Mouse (Mus musculus) embryo, embryonic 10 days (tissue): ENCODE measurements at regions not wholly inside any gene's neighbourhood (a gene's known extent, or its start where the extent isn't known, plus 50 kb on each side); places are given as distances from the start of the nearest gene placed in this dataset.
A peak's percentile ranks its signal among the peaks of the same experiment; 100 is the strongest.
"Not testable (repeated sequence)": the region's sequence is repeated elsewhere in the genome, so short reads cannot be mapped to it uniquely, and the experiment has no call there.

Experiments
- DNase-seq: peaks from one replicate; pipeline ENCODE4 v3.0.0-alpha.2; 2015; ENCODE audit warnings: low spot score

DNA sequence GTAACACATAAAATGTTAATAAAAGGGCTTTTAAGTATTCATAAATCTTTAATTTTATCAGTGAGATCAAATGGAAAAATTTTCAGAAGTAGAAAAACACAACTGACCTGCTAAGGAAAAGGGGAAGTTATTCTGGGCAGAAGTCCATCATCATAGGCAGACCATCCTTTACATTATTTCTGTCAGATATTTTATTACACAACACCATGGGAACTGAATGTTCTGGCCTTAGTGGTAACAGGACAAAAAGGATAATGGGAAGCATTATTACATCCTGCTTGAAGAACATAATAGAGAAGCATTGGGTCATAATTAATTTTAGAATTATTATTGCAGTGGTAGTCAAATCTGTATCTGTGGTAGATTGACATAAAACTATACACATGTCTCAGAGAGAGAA is 603.5 kb upstream of the Gje1 start:
- no peak for DNase-seq

DNA sequence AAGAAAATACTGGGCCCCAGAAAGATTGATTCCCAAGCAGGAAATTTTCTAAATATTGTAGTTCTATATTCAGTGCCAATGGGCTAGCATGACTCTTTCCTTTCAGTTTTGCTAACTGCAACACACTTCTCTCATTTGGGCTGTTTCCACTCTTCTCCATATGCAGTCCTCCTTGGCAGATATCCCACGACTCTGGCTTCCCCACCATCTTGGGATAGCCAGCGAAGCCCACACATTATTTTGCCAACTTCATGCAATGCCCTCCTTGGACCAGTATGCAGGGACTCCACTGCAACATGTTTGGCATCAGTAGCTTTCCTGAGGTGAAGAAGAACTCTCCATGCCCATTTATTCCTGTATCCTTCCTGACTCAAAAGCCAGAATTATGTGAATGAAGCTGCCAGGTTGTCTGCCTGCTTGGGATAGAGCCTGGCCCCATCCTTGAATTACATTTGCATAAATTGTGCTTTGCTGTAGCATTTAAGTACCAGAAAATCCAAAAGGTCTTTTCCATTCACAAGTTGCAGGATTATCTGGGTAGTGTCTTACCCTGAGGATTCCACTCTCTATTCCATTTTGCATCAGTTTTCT is 599.1 kb upstream of the Gje1 start:
- no peak for DNase-seq

DNA sequence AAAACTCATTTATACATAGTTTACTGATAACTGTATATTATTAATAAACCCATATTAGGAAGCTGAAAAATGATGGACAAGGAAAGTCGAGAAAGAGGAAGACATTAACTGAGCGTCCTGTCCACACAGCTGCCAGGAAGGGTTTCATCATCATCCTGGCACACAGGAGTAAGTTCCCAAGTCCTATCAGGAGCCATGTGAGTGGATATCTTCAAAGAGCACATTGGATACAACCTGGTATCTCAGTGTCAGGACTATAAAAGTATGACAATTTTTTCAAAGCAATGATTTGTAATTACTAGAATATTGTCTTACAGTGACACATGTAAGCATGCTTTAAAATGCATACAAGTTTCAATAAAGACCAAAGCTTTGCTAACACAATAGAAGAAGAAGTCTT is 592.6 kb upstream of the Gje1 start:
- DNase-seq, result no peak

DNA sequence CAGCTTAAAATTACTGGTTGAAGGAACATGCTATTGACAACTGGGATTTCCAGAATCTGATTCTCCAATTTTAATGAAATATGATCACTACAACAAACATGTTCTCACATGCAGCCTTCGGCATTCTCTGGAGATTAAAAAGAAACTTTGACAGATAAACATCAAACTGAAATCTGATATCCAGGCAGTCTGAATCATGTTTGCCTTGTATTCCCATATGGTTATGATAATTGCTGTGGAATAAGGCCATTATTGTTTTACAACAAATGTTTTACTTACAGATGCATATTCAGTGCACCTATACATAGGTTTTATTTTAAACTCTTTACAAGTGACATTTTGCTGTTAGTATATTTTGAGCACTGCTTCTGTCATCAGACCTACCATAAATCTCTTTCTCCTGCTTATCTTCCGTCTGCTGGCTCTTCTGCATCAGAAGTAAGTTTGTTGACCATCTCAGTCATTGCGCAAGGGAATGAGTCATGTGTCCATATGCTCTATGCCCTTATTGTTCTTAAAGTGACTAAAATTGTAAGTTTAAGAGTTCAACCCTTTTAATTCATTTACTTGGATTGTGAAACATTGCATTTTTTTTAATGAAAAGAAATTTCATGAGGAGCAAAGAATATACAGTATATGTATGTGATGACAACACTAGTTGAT is 587.9 kb upstream of the Gje1 start:
- no peak for DNase-seq

DNA sequence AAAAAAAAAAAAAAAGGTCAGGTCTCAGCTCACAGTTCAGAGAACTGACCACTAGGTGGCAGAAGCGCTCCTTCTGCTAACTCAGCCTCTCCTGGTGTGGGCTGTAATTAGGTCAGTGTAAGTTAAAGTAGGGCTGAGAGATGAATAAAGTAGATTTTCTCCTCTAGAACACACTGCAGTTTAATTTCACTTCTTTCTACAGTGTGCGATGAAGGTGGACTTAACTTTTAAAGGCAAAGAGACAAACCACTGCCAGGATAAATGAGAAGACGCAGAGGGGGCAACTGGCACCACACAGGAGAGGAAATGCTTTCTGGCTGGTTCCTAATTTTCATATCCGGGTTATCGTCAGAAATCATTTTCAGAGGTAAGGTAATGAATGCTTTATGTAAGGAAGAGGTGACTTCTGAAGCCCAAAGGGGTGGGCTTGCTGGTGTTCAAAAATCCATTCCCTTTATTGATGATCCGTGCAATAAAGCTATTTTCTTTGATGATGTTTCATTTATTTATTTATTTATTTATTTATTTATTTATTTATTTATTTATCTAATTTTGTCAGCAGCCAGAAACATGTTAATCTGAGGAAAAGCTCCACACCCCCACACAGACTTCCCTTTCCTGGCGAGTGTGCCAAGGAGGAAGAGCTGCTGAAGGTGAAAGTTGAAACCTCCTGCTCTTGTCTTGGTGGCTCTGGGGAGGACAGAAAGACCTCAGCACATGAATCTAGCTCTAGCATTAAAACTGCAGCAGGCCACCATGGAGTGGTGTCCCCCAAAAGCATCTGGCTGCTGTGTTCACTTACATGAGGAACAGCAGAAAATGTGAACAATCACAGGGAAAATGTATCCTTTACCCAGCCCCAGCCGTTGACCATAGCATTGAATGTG is 582.4 kb upstream of the Gje1 start:
- DNase-seq, result peak; percentile 88

DNA sequence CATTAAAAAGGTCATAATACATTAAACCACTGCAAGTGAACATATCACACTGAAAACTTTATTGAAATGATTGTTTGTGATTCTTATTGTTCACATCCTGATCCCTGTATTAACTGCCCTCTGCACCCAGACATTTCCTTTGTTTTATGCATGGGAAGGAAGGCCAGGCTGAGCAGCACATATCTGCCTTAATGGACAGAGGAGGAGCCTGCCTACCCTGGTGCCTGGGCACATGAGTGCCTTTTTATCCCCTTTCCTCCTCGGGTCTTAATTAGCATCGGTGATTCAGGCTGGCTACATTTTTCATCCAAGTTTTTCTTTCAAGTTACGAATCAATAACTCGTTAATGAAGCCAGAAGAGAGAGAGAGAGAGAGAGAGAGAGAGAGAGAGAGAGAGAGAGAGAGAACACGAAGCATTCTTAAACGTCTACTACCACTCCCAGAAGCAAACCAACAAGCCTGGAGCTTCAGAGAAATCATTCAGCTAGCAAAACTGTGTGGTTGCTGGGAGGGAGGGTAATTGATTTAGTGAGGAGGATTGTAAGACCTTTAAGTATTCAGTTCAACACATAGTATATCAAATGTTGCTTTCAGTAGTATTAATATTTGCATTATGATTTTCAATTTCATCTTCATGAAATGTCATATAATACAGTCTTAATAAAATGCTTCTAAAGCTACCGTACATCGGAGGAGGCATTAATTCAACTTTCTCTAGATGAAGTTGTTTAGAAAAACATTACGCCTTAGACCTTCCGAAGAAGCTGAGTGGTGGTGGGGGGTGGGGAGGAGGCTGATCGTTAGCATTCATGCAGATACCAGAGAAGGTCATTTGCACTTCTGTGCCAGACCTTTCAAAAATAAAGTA is 581.6 kb upstream of the Gje1 start:
- DNase-seq, result no peak

DNA sequence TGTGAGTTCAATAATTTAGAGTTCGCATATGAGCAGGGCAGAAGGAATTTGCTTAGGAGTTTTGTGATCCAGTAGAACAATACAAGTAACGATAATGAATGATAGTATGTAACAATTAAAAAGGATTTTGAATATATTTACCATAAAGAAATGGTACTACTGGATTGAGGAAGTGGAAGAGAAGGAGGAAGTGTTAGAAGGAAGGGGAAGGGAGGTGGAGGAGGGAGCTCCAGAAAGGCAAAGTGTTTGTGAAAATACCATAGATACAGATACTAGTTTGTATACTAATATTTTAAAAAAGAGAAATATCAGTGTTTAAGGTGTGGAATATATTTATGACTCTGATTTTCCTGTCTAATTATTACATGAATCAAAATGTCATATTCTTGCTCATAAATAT is 579.2 kb upstream of the Gje1 start:
- no peak for DNase-seq

- no peak for DNase-seq
Observed at GRCm38 (mm10) chr10:15294125-15294524, 576.1 kb upstream of the Gje1 start.

DNA sequence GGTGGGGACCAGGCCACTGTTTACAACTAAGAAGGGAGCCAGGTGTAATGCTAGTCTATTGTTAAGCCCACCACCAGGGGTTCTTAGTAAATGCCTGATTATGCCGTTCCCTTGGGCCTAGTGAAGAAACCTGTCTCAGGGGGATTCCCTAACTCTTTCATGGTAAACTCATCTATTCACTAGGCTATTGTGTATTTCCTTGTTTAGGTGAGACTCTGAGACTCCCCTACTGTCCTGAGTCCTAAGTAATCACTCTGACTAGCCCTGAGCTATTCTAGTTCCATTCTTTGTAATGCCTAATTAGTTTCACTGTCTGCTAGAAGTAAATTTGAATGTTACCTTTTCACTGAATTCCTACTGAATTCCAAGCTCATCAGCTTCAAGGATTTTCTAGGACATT is 545.3 kb upstream of the Gje1 start:
- DNase-seq, result not testable (repeated sequence)

DNA sequence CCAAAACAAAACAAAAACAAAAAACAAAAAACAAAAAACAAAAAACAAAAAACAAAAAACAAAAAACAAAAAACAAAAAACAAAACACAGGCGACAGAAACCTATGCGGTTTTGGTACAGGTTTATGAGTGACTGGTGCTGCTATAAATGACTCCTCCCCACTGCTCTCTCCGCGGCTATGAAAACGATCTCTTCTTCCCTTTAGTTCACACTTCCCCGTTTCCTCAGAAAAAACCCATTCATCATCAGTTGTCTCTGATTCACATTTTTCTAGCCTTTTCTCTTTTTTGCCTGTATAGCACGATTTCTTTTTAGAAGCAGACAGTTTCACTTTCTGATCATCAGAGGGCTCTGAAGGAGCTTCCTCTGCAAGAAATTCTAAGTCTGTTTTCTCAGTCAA is 544.3 kb upstream of the Gje1 start:
- DNase-seq, result not testable (repeated sequence)

- no peak for DNase-seq
Observed at GRCm38 (mm10) chr10:15249402-15250086, 531.5 kb upstream of the Gje1 start.

DNA sequence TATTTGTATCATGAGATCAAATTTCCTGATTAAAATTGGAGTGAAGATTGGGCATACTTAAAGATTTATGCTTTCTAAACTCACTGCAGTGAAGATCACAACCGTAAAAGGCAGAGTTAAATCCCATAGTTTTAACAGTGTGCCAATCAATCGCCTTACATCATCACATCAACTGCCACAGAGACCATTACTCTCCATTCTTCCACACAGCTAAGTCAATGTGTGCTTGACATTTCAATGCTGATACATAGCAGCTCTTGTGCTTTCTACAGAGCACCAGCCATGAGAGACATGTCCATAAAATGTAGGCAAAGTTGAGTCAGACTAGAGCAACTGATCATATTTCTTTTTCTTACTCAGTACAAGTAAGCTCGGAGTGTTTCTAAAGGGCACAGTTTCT is 530.9 kb upstream of the Gje1 start:
- DNase-seq, result no peak

DNA sequence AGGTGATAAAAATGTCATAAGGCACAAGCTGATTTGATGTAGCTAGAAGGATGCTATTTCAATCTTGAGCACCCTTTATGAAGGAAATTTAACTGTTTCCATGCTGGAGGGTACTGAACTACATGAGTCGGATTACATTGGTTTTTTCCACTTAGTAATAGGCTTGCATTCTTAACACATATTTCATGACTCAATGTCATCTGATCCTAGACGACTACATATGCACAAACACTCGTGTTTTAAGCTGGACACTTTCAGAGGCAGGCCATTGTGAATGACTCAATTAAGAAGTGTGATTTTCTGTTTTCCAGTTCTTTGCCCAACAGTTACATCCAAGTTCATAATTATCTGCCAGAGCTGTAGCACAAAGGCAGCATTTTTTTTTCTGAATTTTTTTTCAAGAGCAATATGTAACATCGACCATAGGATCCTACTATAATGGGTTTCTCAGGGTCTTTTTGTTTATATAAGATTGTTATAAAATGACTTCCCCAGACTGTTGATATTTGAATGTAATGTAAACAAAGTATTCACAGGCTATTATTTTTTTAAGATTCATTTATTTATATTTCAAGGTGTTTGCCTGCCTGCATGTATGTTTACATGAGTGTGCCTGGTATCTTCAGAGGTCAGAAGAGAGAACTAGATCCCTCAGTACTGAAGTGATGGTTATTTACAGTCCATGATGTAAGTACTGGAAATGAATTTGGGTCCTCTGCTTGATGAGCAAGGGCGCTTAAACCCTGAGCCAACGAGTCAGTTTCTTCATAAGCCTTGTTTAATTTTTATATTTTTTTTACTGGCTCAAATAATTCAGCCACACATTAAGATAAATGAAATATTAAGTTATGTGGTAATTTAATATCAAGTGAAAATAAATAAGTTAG is 526.6 kb upstream of the Gje1 start:
- DNase-seq, result no peak

GRCm38 (mm10) chr10:15243460-15243859 is 525.4 kb upstream of the Gje1 start:
- DNase-seq, result no peak

DNA sequence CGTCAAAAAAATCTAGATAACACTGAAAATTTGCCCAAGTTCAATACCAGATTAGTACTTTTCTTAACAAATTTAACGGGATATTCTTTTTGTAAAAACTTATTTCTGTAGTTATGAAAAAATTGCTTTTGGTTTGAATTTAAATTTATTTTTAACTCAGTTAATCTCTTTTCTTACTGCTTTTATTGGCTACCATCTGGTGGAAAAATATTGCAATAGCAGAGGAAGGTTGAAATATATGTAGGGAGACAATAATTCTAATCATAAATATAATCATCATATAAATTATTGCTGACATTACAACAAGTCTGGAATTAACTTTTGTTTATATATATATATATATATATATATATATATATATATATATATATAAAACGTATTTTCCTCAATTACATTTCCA is 500.9 kb upstream of the Gje1 start:
- DNase-seq, result no peak

- DNase-seq, result no peak
Observed at GRCm38 (mm10) chr10:15179585-15179984, 461.6 kb upstream of the Gje1 start.

DNA sequence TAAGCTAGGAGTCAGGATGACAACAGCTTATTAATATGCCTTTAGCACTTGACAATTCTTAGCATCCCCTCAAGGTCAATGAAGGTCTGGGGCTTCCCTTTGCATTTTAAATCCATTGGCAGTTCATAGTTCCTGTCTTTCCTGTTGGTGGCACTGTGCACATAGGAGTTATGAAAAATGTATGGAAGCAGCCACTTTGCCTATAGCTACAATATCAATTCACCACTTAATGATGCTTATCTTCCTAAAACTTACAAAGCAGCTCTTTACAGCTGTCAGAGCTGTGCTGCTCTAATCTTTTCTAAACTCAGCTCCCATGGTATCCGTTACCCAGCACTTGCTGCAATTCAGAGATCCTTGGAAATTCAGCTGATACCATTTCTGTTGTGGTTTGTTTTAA is 456.4 kb upstream of the Gje1 start:
- no peak for DNase-seq

DNA sequence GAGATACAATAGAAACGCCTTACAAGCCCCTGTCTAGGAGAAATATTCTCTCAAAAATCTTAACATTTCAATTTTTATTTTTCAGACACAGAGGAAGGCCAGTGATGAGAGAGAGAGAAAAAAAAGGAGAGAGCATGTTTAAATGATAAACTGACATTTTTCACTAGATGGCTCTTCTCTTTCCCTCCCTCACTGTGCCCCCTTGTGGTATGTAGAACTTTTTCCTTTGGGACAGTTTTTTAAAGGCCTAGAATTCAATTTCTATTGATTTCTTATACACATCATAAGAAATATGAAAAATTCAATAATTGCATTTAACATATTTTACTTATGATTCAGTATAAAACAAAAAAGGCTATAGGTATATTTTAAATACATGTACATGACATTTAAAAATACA is 454.5 kb upstream of the Gje1 start:
- DNase-seq, result no peak

DNA sequence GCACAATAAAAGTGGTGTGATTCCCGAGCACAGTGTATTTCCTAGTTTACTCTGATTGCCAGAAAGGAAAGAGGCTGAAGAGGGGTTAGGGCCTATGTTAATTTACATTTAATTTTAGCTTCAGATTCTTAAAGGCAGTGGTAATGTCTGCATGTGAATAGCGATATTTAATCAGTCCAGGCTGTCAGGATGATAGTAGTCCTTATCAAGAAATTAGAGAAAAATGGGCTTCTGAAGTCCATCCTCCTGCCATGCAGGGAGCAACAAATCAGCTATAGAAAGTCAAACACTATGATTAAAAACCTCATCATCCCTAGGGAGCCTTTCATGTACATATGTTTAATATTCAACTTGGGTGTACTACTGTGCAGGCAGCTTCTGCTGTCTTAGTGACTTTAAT is 422.7 kb upstream of the Gje1 start:
- DNase-seq, result no peak
